Mouse (Mus musculus): ENCODE data around the gene Stt3b. TPM values are rescaled to one million over a fixed set of nuclear protein-coding genes. Genes with fewer than 3 reads are reported as not detected.

The Stt3b gene
- polyA plus RNA-seq, 1 experiment from 2014 or later, result 104 TPM

GRCm38 (mm10) chr9:115210535-115210934 is 99.7 kb downstream of the Stt3b start:
- H3K4me2 ChIP-seq (ENCODE audit: low read depth, low read length, severe bottlenecking), result no peak overlapping the region
- no peaks in the 10 kb centered on the region for H3K36me3 ChIP-seq (ENCODE audit: control insufficient read depth, insufficient read depth, low read length)
- no peaks in the 10 kb centered on the region for H3K27me3 ChIP-seq (ENCODE audit: control insufficient read depth, insufficient read depth, low read length)
- 0 out of 2 replicates have a peak, but pooled peaks cover 2% of the 10 kb centered on the region for H3K4me1 ChIP-seq (replicated peaks; ENCODE audit: control insufficient read depth, insufficient read depth, low read length)
- no peak for DNase-seq (ENCODE audit: low spot score)
- no peak overlapping the region for H3K27ac ChIP-seq (ENCODE audit: low read depth, low read length)
- H3K4me3 ChIP-seq (ENCODE audit: low read depth, low read length), result no peak overlapping the region
- H3K9ac ChIP-seq (ENCODE audit: low read length), result no peak overlapping the region
- no peak for ATAC-seq (replicated peaks; ENCODE audit: low FRiP score)
- WGBS, result 93% methylated on average over 12 of the region's 12 CpGs
- H3K9me3 ChIP-seq (ENCODE audit: control insufficient read depth, low read length), result no peaks in the 10 kb centered on the region; the same call in 1 of the 2 replicates

GRCm38 (mm10) chr9:115209737-115210136 is 100.5 kb downstream of the Stt3b start:
- Histone ChIP-seq H3K4me3 (ENCODE audit: low read depth, low read length) (no peak overlapping the region), H3K9me3 (ENCODE audit: control insufficient read depth, low read length) (no peaks in the 10 kb centered on the region; the same call in 1 of the 2 replicates), H3K4me1 (replicated peaks; ENCODE audit: control insufficient read depth, insufficient read depth, low read length) (no peaks in the 10 kb centered on the region), H3K9ac (ENCODE audit: low read length) (no peak overlapping the region), H3K4me2 (ENCODE audit: low read depth, low read length, severe bottlenecking) (no peak overlapping the region), H3K27me3 (ENCODE audit: control insufficient read depth, insufficient read depth, low read length) (no peaks in the 10 kb centered on the region), H3K27ac (ENCODE audit: low read depth, low read length) (no peak overlapping the region), H3K36me3 (ENCODE audit: control insufficient read depth, insufficient read depth, low read length) (no peaks in the 10 kb centered on the region)
- 85% methylated on average over 7 of the region's 7 CpGs for WGBS
- ATAC-seq (replicated peaks; ENCODE audit: low FRiP score) (no peak), DNase-seq (ENCODE audit: low spot score) (no peak)

DNA sequence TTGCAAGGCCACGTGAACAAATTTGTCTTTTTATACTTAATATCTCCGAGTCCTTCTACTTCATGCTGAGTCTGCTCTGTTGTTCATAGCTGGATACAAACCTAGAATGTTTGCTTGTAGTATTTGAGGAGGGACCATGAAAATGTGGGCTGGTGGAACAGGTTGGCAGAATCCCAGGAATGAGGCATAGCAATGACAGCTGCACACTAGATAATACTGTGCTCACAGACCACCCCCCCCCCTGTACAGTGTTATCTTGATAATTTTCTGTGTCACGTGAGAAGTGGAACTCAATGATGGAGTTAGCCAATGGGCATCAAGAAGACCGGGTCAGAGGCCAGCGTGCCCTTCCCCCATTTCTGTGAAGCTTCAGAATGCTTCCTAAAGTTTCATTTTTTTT is 104.0 kb downstream of the Stt3b start:
- no peaks in the 10 kb centered on the region for H3K27me3 ChIP-seq (ENCODE audit: control insufficient read depth, insufficient read depth, low read length)
- ATAC-seq (replicated peaks; ENCODE audit: low FRiP score), result no peak

DNA sequence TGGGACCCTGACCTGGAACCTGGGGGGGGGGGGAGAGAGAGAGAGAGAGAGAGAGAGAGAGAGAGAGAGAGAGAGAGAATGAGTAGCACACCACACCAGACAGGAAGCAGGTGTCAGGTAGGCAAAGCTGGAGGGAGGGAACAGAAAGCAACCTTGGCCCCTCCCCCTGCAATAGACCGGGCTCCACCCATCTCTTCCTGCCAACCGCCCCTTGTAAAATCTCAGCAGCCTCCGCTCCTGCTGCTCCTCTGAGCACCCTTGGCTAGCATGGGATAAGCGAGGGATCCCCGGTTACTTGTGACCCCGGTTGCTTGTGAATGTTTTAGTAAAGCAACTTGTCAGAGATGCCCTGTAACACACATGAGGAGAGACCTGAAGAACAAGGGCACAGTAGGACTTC is 104.7 kb downstream of the Stt3b start:
- Histone ChIP-seq H3K36me3 (ENCODE audit: control insufficient read depth, insufficient read depth, low read length) (no peaks in the 10 kb centered on the region), H3K4me3 (ENCODE audit: low read depth, low read length) (no peak overlapping the region), H3K4me2 (ENCODE audit: low read depth, low read length, severe bottlenecking) (no peak overlapping the region), H3K27ac (ENCODE audit: low read depth, low read length) (no peak overlapping the region), H3K27me3 (ENCODE audit: control insufficient read depth, insufficient read depth, low read length) (no peaks in the 10 kb centered on the region), H3K4me1 (replicated peaks; ENCODE audit: control insufficient read depth, insufficient read depth, low read length) (no peaks in the 10 kb centered on the region), H3K9me3 (ENCODE audit: control insufficient read depth, low read length) (no peaks in the 10 kb centered on the region), H3K9ac (ENCODE audit: low read length) (no peak overlapping the region)
- WGBS, result 14% methylated on average over 6 of the region's 6 CpGs
- no peak for ATAC-seq (replicated peaks; ENCODE audit: low FRiP score)
- no peak for DNase-seq (ENCODE audit: low spot score)

More for the DNA sequence above, 104.0 kb downstream of the Stt3b start:
- H3K4me1 ChIP-seq (replicated peaks; ENCODE audit: control insufficient read depth, insufficient read depth, low read length), result no peaks in the 10 kb centered on the region
- H3K4me2 ChIP-seq (ENCODE audit: low read depth, low read length, severe bottlenecking), result no peak overlapping the region
- no peaks in the 10 kb centered on the region for H3K9me3 ChIP-seq (ENCODE audit: control insufficient read depth, low read length)
- H3K9ac ChIP-seq (ENCODE audit: low read length), result no peak overlapping the region
- no peak overlapping the region for H3K4me3 ChIP-seq (ENCODE audit: low read depth, low read length)
- H3K27ac ChIP-seq (ENCODE audit: low read depth, low read length), result no peak overlapping the region
- H3K36me3 ChIP-seq (ENCODE audit: control insufficient read depth, insufficient read depth, low read length), result no peaks in the 10 kb centered on the region
- DNase-seq (ENCODE audit: low spot score), result no peak
- WGBS, result 69% methylated on average over 5 of the region's 5 CpGs

DNA sequence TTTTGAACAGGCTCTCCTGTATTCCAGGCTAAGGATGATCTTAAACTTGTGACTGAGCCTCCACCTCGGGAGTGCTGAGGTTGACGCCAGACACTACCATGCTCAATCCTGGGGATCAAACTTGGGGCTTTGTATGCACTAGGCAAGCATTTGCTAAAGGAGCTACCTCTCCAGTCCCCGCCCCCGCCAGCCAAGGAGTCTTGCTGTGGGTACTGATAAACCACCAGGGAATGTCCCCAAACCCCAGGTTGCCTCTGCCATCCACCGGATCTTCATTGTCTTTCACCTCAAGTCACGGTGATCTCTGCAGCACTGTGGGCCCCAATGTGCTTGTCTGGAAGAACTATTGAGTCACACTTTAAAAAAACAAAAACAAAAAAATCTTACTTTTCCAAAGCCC is 107.1 kb downstream of the Stt3b start:
- no peak for DNase-seq (ENCODE audit: low spot score)
- 45% methylated on average over 6 of the region's 6 CpGs for WGBS
- H3K27me3 ChIP-seq (ENCODE audit: control insufficient read depth, insufficient read depth, low read length), result no peaks in the 10 kb centered on the region
- no peaks in the 10 kb centered on the region for H3K9me3 ChIP-seq (ENCODE audit: control insufficient read depth, low read length)
- H3K9ac ChIP-seq (ENCODE audit: low read length), result no peak overlapping the region
- ATAC-seq (replicated peaks; ENCODE audit: low FRiP score), result no peak
- H3K4me2 ChIP-seq (ENCODE audit: low read depth, low read length, severe bottlenecking), result no peak overlapping the region
- H3K4me1 ChIP-seq (replicated peaks; ENCODE audit: control insufficient read depth, insufficient read depth, low read length), result no peaks in the 10 kb centered on the region
- no peak overlapping the region for H3K27ac ChIP-seq (ENCODE audit: low read depth, low read length)
- no peaks in the 10 kb centered on the region for H3K36me3 ChIP-seq (ENCODE audit: control insufficient read depth, insufficient read depth, low read length)
- H3K4me3 ChIP-seq (ENCODE audit: low read depth, low read length), result no peak overlapping the region

DNA sequence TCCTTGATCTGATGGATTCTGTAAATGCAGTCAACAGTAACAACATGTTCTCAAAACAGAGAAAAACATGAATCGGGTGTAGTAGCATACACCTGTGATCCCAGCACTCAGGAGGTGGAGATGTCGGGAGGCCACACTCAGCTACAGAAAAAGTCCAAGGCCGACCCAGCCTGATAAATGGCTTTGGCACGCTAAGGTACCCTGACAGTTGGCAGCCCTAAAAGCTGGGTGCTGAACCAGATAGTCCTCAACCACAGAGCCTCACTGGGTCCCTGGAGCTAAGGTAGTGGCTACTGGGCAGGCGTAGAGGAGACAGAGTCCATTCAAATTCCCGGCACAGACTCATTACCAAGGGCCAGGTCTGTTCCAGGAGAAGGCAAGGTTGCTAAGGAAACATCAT is 109.0 kb downstream of the Stt3b start:
- Histone ChIP-seq H3K27me3 (ENCODE audit: control insufficient read depth, insufficient read depth, low read length) (no peaks in the 10 kb centered on the region), H3K9me3 (ENCODE audit: control insufficient read depth, low read length) (no peaks in the 10 kb centered on the region), H3K4me2 (ENCODE audit: low read depth, low read length, severe bottlenecking) (no peak overlapping the region), H3K27ac (ENCODE audit: low read depth, low read length) (no peak overlapping the region), H3K9ac (ENCODE audit: low read length) (no peak overlapping the region), H3K36me3 (ENCODE audit: control insufficient read depth, insufficient read depth, low read length) (no peaks in the 10 kb centered on the region), H3K4me1 (replicated peaks; ENCODE audit: control insufficient read depth, insufficient read depth, low read length) (no peaks in the 10 kb centered on the region), H3K4me3 (ENCODE audit: low read depth, low read length) (no peak overlapping the region)
- ATAC-seq (replicated peaks; ENCODE audit: low FRiP score) (no peak), DNase-seq (ENCODE audit: low spot score) (no peak)
- WGBS, result 93% methylated on average over 6 of the region's 6 CpGs

GRCm38 (mm10) chr9:115200166-115200862 is 109.9 kb downstream of the Stt3b start:
- Histone ChIP-seq H3K36me3 (ENCODE audit: control insufficient read depth, insufficient read depth, low read length) (no peaks in the 10 kb centered on the region), H3K27ac (ENCODE audit: low read depth, low read length) (no peak overlapping the region), H3K4me2 (ENCODE audit: low read depth, low read length, severe bottlenecking) (no peak overlapping the region), H3K9ac (ENCODE audit: low read length) (no peak overlapping the region), H3K4me1 (replicated peaks; ENCODE audit: control insufficient read depth, insufficient read depth, low read length) (no peaks in the 10 kb centered on the region), H3K9me3 (ENCODE audit: control insufficient read depth, low read length) (no peaks in the 10 kb centered on the region), H3K4me3 (ENCODE audit: low read depth, low read length) (no peak overlapping the region), H3K27me3 (ENCODE audit: control insufficient read depth, insufficient read depth, low read length) (no peaks in the 10 kb centered on the region)
- no peak for DNase-seq (ENCODE audit: low spot score)
- ATAC-seq (replicated peaks; ENCODE audit: low FRiP score), result no peak
- 92% methylated on average over 15 of the region's 15 CpGs for WGBS

GRCm38 (mm10) chr9:115197082-115197481 is 113.1 kb downstream of the Stt3b start:
- Histone ChIP-seq H3K36me3 (ENCODE audit: control insufficient read depth, insufficient read depth, low read length) (no peaks in the 10 kb centered on the region), H3K4me2 (ENCODE audit: low read depth, low read length, severe bottlenecking) (no peak overlapping the region), H3K9ac (ENCODE audit: low read length) (no peak overlapping the region), H3K27ac (ENCODE audit: low read depth, low read length) (no peak overlapping the region), H3K4me3 (ENCODE audit: low read depth, low read length) (no peak overlapping the region), H3K4me1 (replicated peaks; ENCODE audit: control insufficient read depth, insufficient read depth, low read length) (no peaks in the 10 kb centered on the region), H3K9me3 (ENCODE audit: control insufficient read depth, low read length) (no peaks in the 10 kb centered on the region), H3K27me3 (ENCODE audit: control insufficient read depth, insufficient read depth, low read length) (no peaks in the 10 kb centered on the region)
- no peak for DNase-seq (ENCODE audit: low spot score)
- WGBS, result 83% methylated on average over 7 of the region's 7 CpGs
- no peak for ATAC-seq (replicated peaks; ENCODE audit: low FRiP score)

GRCm38 (mm10) chr9:115192890-115193289 is 117.3 kb downstream of the Stt3b start:
- 80% methylated on average over 3 of the region's 3 CpGs for WGBS
- no peak overlapping the region for H3K9ac ChIP-seq (ENCODE audit: low read length)
- no peak overlapping the region for H3K4me2 ChIP-seq (ENCODE audit: low read depth, low read length, severe bottlenecking)
- ATAC-seq (replicated peaks; ENCODE audit: low FRiP score), result no peak
- no peak for DNase-seq (ENCODE audit: low spot score)
- no peak overlapping the region for H3K27ac ChIP-seq (ENCODE audit: low read depth, low read length)
- H3K4me1 ChIP-seq (replicated peaks; ENCODE audit: control insufficient read depth, insufficient read depth, low read length), result no peaks in the 10 kb centered on the region
- no peaks in the 10 kb centered on the region for H3K27me3 ChIP-seq (ENCODE audit: control insufficient read depth, insufficient read depth, low read length)
- H3K36me3 ChIP-seq (ENCODE audit: control insufficient read depth, insufficient read depth, low read length), result no peaks in the 10 kb centered on the region
- no peak overlapping the region for H3K4me3 ChIP-seq (ENCODE audit: low read depth, low read length)
- H3K9me3 ChIP-seq (ENCODE audit: control insufficient read depth, low read length), result no peaks in the 10 kb centered on the region

All from forebrain, embryonic 11.5 days (tissue).